Mouse (Mus musculus) intestine, embryonic 15.5 days (tissue): ENCODE measurements around the gene Eng. TPM values are rescaled to one million over a fixed set of nuclear protein-coding genes. Genes with fewer than 3 reads are reported as not detected.

ENCODE experiments used
- ATAC-seq: fragments of 200-750 bp; cut with Nextera tagmentation; 2 replicates; pipeline ENCODE4 v1.8.0; 2017; ENCODE audit warnings: moderate TSS enrichment, moderate library complexity
- H3K27ac ChIP-seq: fragments of 300-500 bp; sonication (generic); 2 replicates; pipeline ENCODE4 v1.5.1; 2015; ENCODE audit warnings: mild to moderate bottlenecking, inconsistent platforms
- H3K27me3 ChIP-seq: fragments of 300-500 bp; sonication (generic); replicated peaks from 2 replicates; pipeline ENCODE4 v1.6.1; 2015; ENCODE audit warnings: inconsistent platforms
- H3K36me3 ChIP-seq: fragments of 300-500 bp; sonication (generic); 2 replicates; pipeline ENCODE4 v1.6.1; 2015; ENCODE audit warnings: inconsistent platforms
- H3K4me1 ChIP-seq: fragments of 300-500 bp; sonication (generic); replicated peaks from 2 replicates; pipeline ENCODE4 v1.6.1; 2015; ENCODE audit warnings: inconsistent platforms
- H3K4me2 ChIP-seq: fragments of 300-500 bp; sonication (generic); replicated peaks from 2 replicates; pipeline ENCODE4 v1.6.1; 2015; ENCODE audit warnings: mild to moderate bottlenecking, inconsistent platforms
- H3K4me3 ChIP-seq: fragments of 300-500 bp; sonication (generic); replicated peaks from 2 replicates; pipeline ENCODE4 v1.5.1; 2015; ENCODE audit warnings: inconsistent platforms
- H3K9ac ChIP-seq: fragments of 300-500 bp; sonication (generic); 2 replicates; pipeline ENCODE4 v1.6.1; 2015; ENCODE audit warnings: inconsistent platforms
- H3K9me3 ChIP-seq: fragments of 300-500 bp; sonication (generic); 2 replicates; pipeline ENCODE4 v1.6.1; 2016; ENCODE audit warnings: inconsistent platforms
- WGBS: fragments of 180-500 bp; shearing (Covaris S2); methylation state at CpG from one replicate; pipeline ENCODE4 v1.1.7; 2015; 5-methylcytosine and 5-hydroxymethylcytosine counted together
- polyA plus RNA-seq: library from polyadenylated mRNA; unstranded; fragments of >200 nt; fragmentation: Nextera tagmentation; extraction: Ambion mirVana; gene quantifications from 2 replicates; pipeline ENCODE4 v1.2.1, GENCODE M21; 2015

Eng gene
- polyA plus RNA-seq, 1 experiment from 2014 or later, result 62.6 TPM

GRCm38 (mm10) chr2:32691041-32691440, 44.6 kb downstream of the Eng start:
- Histone ChIP-seq H3K4me1 (peaks cover 28% of the 10 kb centered on the region), H3K27me3 (no peaks in the 10 kb centered on the region), H3K9ac (no peak overlapping the region), H3K27ac (no peak overlapping the region), H3K9me3 (no peaks in the 10 kb centered on the region), H3K4me2 (no peak overlapping the region), H3K36me3 (peaks cover 17% of the 10 kb centered on the region), H3K4me3 (no peak overlapping the region)
- ATAC-seq, result no peak
- 72% methylated on average over 11 of the region's 11 CpGs for WGBS

DNA sequence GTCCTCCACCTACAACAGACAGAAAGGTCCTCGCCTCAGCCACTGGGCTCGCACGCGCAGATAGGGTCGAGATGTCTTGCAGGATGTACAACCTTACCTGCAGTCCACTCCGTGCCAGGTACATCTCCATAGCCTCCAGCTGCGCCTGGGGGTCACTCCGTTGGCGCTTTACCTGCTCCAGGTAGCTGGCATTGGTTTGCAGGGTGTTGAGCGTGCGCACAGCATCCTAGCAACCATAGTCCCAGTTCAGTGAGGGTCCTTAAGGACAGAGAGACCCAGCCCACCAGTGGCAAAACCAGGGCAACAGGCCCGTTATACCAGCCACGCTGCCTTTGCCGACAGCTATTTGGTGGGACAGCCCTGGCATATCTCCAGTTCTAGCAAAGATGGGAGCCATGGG, 46.1 kb downstream of the Eng start:
- H3K27me3 ChIP-seq, result no peaks in the 10 kb centered on the region
- peaks cover 4% of the 10 kb centered on the region for H3K36me3 ChIP-seq
- no peak overlapping the region for H3K27ac ChIP-seq
- H3K4me1 ChIP-seq, result peaks cover 28% of the 10 kb centered on the region
- no peaks in the 10 kb centered on the region for H3K9me3 ChIP-seq
- peak overlapping the region; percentile 85 for H3K4me2 ChIP-seq
- H3K9ac ChIP-seq, result peak overlapping the region; percentile 86
- no peak for ATAC-seq
- 93% methylated on average over 14 of the region's 14 CpGs for WGBS
- no peak overlapping the region for H3K4me3 ChIP-seq

GRCm38 (mm10) chr2:32693282-32693681, 46.9 kb downstream of the Eng start:
- ATAC-seq, result no peak

GRCm38 (mm10) chr2:32693823-32694411, 47.5 kb downstream of the Eng start:
- Histone ChIP-seq H3K4me1 (peaks cover 28% of the 10 kb centered on the region), H3K9ac (peak overlapping the region; percentile 86), H3K27ac (peak overlapping the region; percentile 79), H3K4me3 (peak overlapping the region; percentile 79), H3K36me3 (no peaks in the 10 kb centered on the region), H3K9me3 (no peaks in the 10 kb centered on the region), H3K4me2 (peak overlapping the region; percentile 85), H3K27me3 (no peaks in the 10 kb centered on the region)
- under 1% methylated on average over 51 of the region's 51 CpGs for WGBS
- peak; percentile 98 for ATAC-seq

More at GRCm38 (mm10) chr2:32693282-32693681, 46.9 kb downstream of the Eng start:
- Histone ChIP-seq H3K9ac (peak overlapping the region; percentile 86), H3K9me3 (no peaks in the 10 kb centered on the region), H3K4me2 (peak overlapping the region; percentile 85), H3K4me1 (peaks cover 28% of the 10 kb centered on the region), H3K27ac (peak overlapping the region; percentile 79; the same call in 1 of the 2 replicates), H3K4me3 (peak overlapping the region; percentile 79), H3K36me3 (no peaks in the 10 kb centered on the region), H3K27me3 (no peaks in the 10 kb centered on the region)
- WGBS, result 15% methylated on average over 7 of the region's 7 CpGs

DNA sequence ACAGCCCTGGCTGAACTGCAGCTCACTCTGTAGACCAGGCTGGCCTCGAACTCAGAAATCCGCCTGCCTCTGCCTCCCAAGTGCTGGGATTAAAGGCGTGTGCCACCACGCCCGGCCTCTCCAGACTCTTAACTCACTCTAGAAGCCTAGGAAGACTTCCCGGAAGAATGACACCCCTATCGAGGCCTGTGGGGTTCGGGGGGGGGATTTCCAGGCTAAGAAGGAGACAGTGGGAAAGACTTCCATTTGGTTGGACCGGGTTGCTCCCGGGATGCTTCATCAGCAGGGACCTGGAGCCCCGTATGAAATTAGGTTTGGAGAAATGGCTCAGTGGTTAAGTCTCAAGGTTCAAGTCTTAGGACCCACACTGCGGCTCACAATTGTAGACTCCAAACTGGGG, 48.3 kb downstream of the Eng start:
- peak overlapping the region; percentile 41; the same call in 1 of the 2 replicates for H3K27ac ChIP-seq
- H3K27me3 ChIP-seq, result no peaks in the 10 kb centered on the region
- H3K9ac ChIP-seq, result no peak overlapping the region
- H3K9me3 ChIP-seq, result no peaks in the 10 kb centered on the region
- peaks cover 26% of the 10 kb centered on the region for H3K4me1 ChIP-seq
- peak overlapping the region; percentile 85 for H3K4me2 ChIP-seq
- H3K36me3 ChIP-seq, result no peaks in the 10 kb centered on the region
- no peak for ATAC-seq
- peak overlapping the region; percentile 79 for H3K4me3 ChIP-seq
- WGBS, result 85% methylated on average over 12 of the region's 12 CpGs

GRCm38 (mm10) chr2:32699680-32700079, 53.3 kb downstream of the Eng start:
- no peak for ATAC-seq
- Histone ChIP-seq H3K36me3 (0 out of 2 replicates have a peak, but pooled peaks cover 10% of the 10 kb centered on the region), H3K4me3 (no peak overlapping the region), H3K9ac (no peak overlapping the region), H3K4me2 (no peak overlapping the region), H3K27ac (no peak overlapping the region), H3K9me3 (no peaks in the 10 kb centered on the region), H3K27me3 (no peaks in the 10 kb centered on the region), H3K4me1 (peaks cover 10% of the 10 kb centered on the region; the same call in 1 of the 2 replicates)
- WGBS, result 82% methylated on average over 6 of the region's 6 CpGs

GRCm38 (mm10) chr2:32700966-32701743, 54.8 kb downstream of the Eng start:
- no peak overlapping the region for H3K27ac ChIP-seq
- H3K4me1 ChIP-seq, result peaks cover 10% of the 10 kb centered on the region; the same call in 1 of the 2 replicates
- H3K36me3 ChIP-seq, result 0 out of 2 replicates have a peak, but pooled peaks cover 16% of the 10 kb centered on the region
- no peaks in the 10 kb centered on the region for H3K27me3 ChIP-seq
- ATAC-seq, result no peak
- no peaks in the 10 kb centered on the region for H3K9me3 ChIP-seq
- 84% methylated on average over 14 of the region's 14 CpGs for WGBS
- no peak overlapping the region for H3K4me2 ChIP-seq
- no peak overlapping the region for H3K4me3 ChIP-seq
- H3K9ac ChIP-seq, result no peak overlapping the region

GRCm38 (mm10) chr2:32703046-32703445, 56.7 kb downstream of the Eng start:
- H3K4me3 ChIP-seq, result no peak overlapping the region
- H3K4me1 ChIP-seq, result peaks cover 12% of the 10 kb centered on the region
- 78% methylated on average over 8 of the region's 8 CpGs for WGBS
- H3K27ac ChIP-seq, result peak overlapping the region; percentile 62
- peaks cover 24% of the 10 kb centered on the region for H3K36me3 ChIP-seq
- no peak overlapping the region for H3K4me2 ChIP-seq
- ATAC-seq, result no peak
- H3K9me3 ChIP-seq, result no peaks in the 10 kb centered on the region
- H3K27me3 ChIP-seq, result no peaks in the 10 kb centered on the region
- H3K9ac ChIP-seq, result no peak overlapping the region

GRCm38 (mm10) chr2:32704021-32704421, 57.6 kb downstream of the Eng start, which contains the start of gene Fpgs:
Gene Fpgs, minus strand, starts transcription at chr2:32704145.
- WGBS, result 66% methylated on average over 2 of the region's 2 CpGs
- ATAC-seq, result peak; percentile 9; the same call in 1 of the 2 replicates
- H3K4me1 ChIP-seq, result peaks cover 12% of the 10 kb centered on the region
- peaks cover 31% of the 10 kb centered on the region for H3K36me3 ChIP-seq
- peak within 1 kb of the TSS; percentile 62 for H3K27ac ChIP-seq
- H3K27me3 ChIP-seq, result no peaks in the 10 kb centered on the region
- H3K9me3 ChIP-seq, result no peaks in the 10 kb centered on the region
- no peak within 1 kb of the TSS for H3K4me3 ChIP-seq
- H3K4me2 ChIP-seq, result no peak within 1 kb of the TSS
- no peak within 1 kb of the TSS for H3K9ac ChIP-seq

GRCm38 (mm10) chr2:32705018-32705417, 58.6 kb downstream of the Eng start:
- Histone ChIP-seq H3K9me3 (no peaks in the 10 kb centered on the region), H3K9ac (no peak overlapping the region), H3K4me2 (no peak overlapping the region), H3K27ac (no peak overlapping the region), H3K4me3 (no peak overlapping the region), H3K36me3 (peaks cover 40% of the 10 kb centered on the region), H3K4me1 (peaks cover 16% of the 10 kb centered on the region), H3K27me3 (no peaks in the 10 kb centered on the region)
- no peak for ATAC-seq
- 87% methylated on average over 7 of the region's 7 CpGs for WGBS

DNA sequence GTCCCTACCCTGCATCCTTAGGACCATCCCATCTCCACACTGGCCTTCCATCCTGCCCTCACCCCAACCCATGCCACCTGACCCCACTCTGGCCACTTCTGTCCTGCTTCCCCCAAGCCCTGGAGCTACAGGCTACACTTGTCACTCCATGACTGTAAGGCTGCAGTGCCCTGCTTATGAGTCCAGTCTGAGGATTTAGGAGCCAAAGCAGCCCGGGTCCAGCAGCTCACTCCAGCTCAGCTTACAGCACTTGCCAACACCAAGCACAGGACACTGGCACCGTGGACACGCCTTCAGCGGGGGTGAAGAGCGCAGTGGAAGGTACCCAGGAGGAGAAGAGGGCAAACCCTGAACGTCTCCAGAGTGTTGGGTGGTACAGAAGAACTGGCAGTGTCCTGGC, 60.6 kb downstream of the Eng start:
- Histone ChIP-seq H3K4me3 (no peak overlapping the region), H3K4me2 (no peak overlapping the region), H3K9ac (no peak overlapping the region), H3K36me3 (peaks cover 46% of the 10 kb centered on the region), H3K4me1 (peaks cover 22% of the 10 kb centered on the region), H3K27me3 (no peaks in the 10 kb centered on the region), H3K27ac (no peak overlapping the region), H3K9me3 (no peaks in the 10 kb centered on the region)
- ATAC-seq, result no peak
- WGBS, result 89% methylated on average over 6 of the region's 6 CpGs

DNA sequence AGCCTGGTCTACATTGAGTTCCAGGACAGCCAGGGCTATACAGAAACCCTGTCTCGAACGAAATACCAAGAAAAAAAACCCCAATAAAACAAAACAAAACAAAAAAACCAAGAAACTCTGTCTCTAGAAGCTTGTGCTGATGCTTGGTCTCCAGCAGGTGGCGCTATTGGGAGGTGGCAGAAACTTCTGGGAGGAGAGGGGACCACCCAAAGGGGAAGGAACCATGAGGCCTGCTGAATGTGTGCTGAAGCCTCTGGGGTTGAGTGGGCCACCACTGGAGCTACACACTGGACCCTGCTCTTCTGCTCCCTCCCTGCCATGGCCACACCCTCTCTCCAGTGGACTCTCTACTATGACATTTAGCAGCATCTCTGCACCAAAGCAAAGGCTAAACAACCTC, 62.2 kb downstream of the Eng start:
- 42% methylated on average over 3 of the region's 3 CpGs for WGBS
- Histone ChIP-seq H3K9me3 (no peaks in the 10 kb centered on the region), H3K27ac (no peak overlapping the region), H3K4me2 (no peak overlapping the region), H3K4me3 (no peak overlapping the region), H3K9ac (no peak overlapping the region), H3K36me3 (peaks cover 42% of the 10 kb centered on the region), H3K27me3 (no peaks in the 10 kb centered on the region), H3K4me1 (peaks cover 18% of the 10 kb centered on the region)
- no peak for ATAC-seq
